ENCODE assay signal across 24 mouse cellular contexts in genomic region chr12:71969439-71969838, GRCm38 (mm10).
DNase-seq lines count a peak whose midpoint lies in the region; ATAC-seq and TF ChIP-seq lines count a peak whose summit lies in the region.
"Had no signal": no experiment of that assay in that cellular context is flagged by ENCODE, and none has a peak within 500 bp of the region (broad histone marks: within the 10 kb centered on the region; RNA-seq: fewer than 3 reads in every experiment).

No protein-coding gene starts in this region.

- no peak overlapping the region for H3K9ac ChIP-seq in forebrain, postnatal 0 days
- peak overlapping the region; percentile 54 for H3K9ac ChIP-seq in heart, embryonic 13.5 days
- no peak overlapping the region for H3K9ac ChIP-seq in kidney, embryonic 14.5 days (ENCODE audit: low read depth, low read length)
- no peak overlapping the region for H3K9ac ChIP-seq in embryonic facial prominence, embryonic 15.5 days
- H3K9ac ChIP-seq: hindbrain, embryonic 12.5 days; limb, embryonic 12.5 days; liver, embryonic 13.5 days; lung, embryonic 14.5 days; midbrain, embryonic 15.5 days; neural tube, embryonic 12.5 days had no signal

- H3K4me3 ChIP-seq in forebrain, postnatal 0 days (ENCODE audit: low read depth, low read length): no peak overlapping the region
- H3K4me3 ChIP-seq in forebrain, embryonic 10.5 days: no peak overlapping the region
- H3K4me3 ChIP-seq in heart, embryonic 13.5 days: no peak overlapping the region
- H3K4me3 ChIP-seq in kidney, embryonic 14.5 days (ENCODE audit: low read length): no peak overlapping the region
- no peak overlapping the region for H3K4me3 ChIP-seq in embryonic facial prominence, embryonic 15.5 days (replicated peaks)
- H3K4me3 ChIP-seq: erythroblast, embryonic 14.5 days; hindbrain, embryonic 12.5 days; limb, embryonic 12.5 days; liver, embryonic 13.5 days; megakaryocyte, embryonic 14.5 days; midbrain, embryonic 15.5 days; neural tube, embryonic 12.5 days had no signal

- H3K36me3 ChIP-seq in forebrain, postnatal 0 days (ENCODE audit: insufficient read depth): peaks cover 32% of the 10 kb centered on the region; the same call in 1 of the 2 replicates
- H3K36me3 ChIP-seq in forebrain, embryonic 10.5 days (replicated peaks): peaks cover 34% of the 10 kb centered on the region
- H3K36me3 ChIP-seq in heart, embryonic 13.5 days: peaks cover 52% of the 10 kb centered on the region
- no peaks in the 10 kb centered on the region for H3K36me3 ChIP-seq in kidney, embryonic 14.5 days (ENCODE audit: control insufficient read depth, insufficient read depth, low read length)
- H3K36me3 ChIP-seq in embryonic facial prominence, embryonic 15.5 days: no peaks in the 10 kb centered on the region

- H3K27me3 ChIP-seq in forebrain, postnatal 0 days (ENCODE audit: insufficient read depth, low read length): no peaks in the 10 kb centered on the region
- H3K27me3 ChIP-seq in forebrain, embryonic 10.5 days (ENCODE audit: poor library complexity, severe bottlenecking): no peaks in the 10 kb centered on the region
- H3K27me3 ChIP-seq in heart, embryonic 13.5 days (replicated peaks): no peaks in the 10 kb centered on the region
- no peaks in the 10 kb centered on the region for H3K27me3 ChIP-seq in kidney, embryonic 14.5 days (ENCODE audit: control insufficient read depth, insufficient read depth, low read length)
- no peaks in the 10 kb centered on the region for H3K27me3 ChIP-seq in embryonic facial prominence, embryonic 15.5 days
- H3K27me3 ChIP-seq: hindbrain, embryonic 12.5 days; limb, embryonic 12.5 days; liver, embryonic 13.5 days; megakaryocyte, embryonic 14.5 days; midbrain, embryonic 15.5 days; neural tube, embryonic 12.5 days had no signal

- 69% methylated on average over 9 of the region's 9 CpGs for WGBS in forebrain, postnatal 0 days
- 80% methylated on average over 9 of the region's 9 CpGs for WGBS in forebrain, embryonic 10.5 days
- WGBS in heart, embryonic 13.5 days: 84% methylated on average over 9 of the region's 9 CpGs
- WGBS in kidney, embryonic 14.5 days: 31% methylated on average over 9 of the region's 9 CpGs
- 73% methylated on average over 9 of the region's 9 CpGs for WGBS in embryonic facial prominence, embryonic 15.5 days

- no peak overlapping the region for H3K4me2 ChIP-seq in forebrain, postnatal 0 days (ENCODE audit: low read depth)
- H3K4me2 ChIP-seq in heart, embryonic 13.5 days: no peak overlapping the region
- no peak overlapping the region for H3K4me2 ChIP-seq in kidney, embryonic 14.5 days (replicated peaks; ENCODE audit: low read depth, low read length)
- no peak overlapping the region for H3K4me2 ChIP-seq in embryonic facial prominence, embryonic 15.5 days (replicated peaks)
- H3K4me2 ChIP-seq: hindbrain, embryonic 12.5 days; limb, embryonic 12.5 days; liver, embryonic 13.5 days; lung, embryonic 14.5 days; midbrain, embryonic 15.5 days; neural tube, embryonic 12.5 days had no signal

- H3K27ac ChIP-seq in forebrain, postnatal 0 days (ENCODE audit: low read depth, low read length): peak overlapping the region; percentile 60
- H3K27ac ChIP-seq in forebrain, embryonic 10.5 days: no peak overlapping the region
- peak overlapping the region; percentile 66 for H3K27ac ChIP-seq in heart, embryonic 13.5 days (replicated peaks)
- H3K27ac ChIP-seq in kidney, embryonic 14.5 days (ENCODE audit: low read depth, low read length): no peak overlapping the region
- H3K27ac ChIP-seq in embryonic facial prominence, embryonic 15.5 days (replicated peaks): 0 out of 2 replicates have a peak overlapping the region, but pooled peaks have one; percentile 4
- H3K27ac ChIP-seq: hindbrain, embryonic 12.5 days; limb, embryonic 12.5 days; liver, embryonic 13.5 days; midbrain, embryonic 15.5 days; neural tube, embryonic 12.5 days had no signal

- ATAC-seq in forebrain, postnatal 0 days: peak; percentile 10
- no peak for ATAC-seq in heart, embryonic 13.5 days (ENCODE audit: extremely low read depth, insufficient number of reproducible peaks, low FRiP score, low TSS enrichment)
- 0 out of 2 replicates have a peak, but pooled peaks have one; percentile 25 for ATAC-seq in kidney, embryonic 14.5 days (ENCODE audit: low FRiP score, low TSS enrichment)
- ATAC-seq in embryonic facial prominence, embryonic 15.5 days (ENCODE audit: insufficient number of reproducible peaks, low FRiP score, low TSS enrichment, low read depth): peak; percentile 54; the same call in 1 of the 2 replicates
- ATAC-seq: midbrain, embryonic 15.5 days had no signal

- no peaks in the 10 kb centered on the region for H3K9me3 ChIP-seq in forebrain, postnatal 0 days (ENCODE audit: low read length)
- no peaks in the 10 kb centered on the region for H3K9me3 ChIP-seq in forebrain, embryonic 10.5 days
- no peaks in the 10 kb centered on the region for H3K9me3 ChIP-seq in heart, embryonic 13.5 days
- no peaks in the 10 kb centered on the region for H3K9me3 ChIP-seq in kidney, embryonic 14.5 days (ENCODE audit: control insufficient read depth, low read length)
- H3K9me3 ChIP-seq in embryonic facial prominence, embryonic 15.5 days (replicated peaks): no peaks in the 10 kb centered on the region
- H3K9me3 ChIP-seq: hindbrain, embryonic 12.5 days; limb, embryonic 12.5 days; liver, embryonic 13.5 days; megakaryocyte, embryonic 14.5 days; midbrain, embryonic 15.5 days; neural tube, embryonic 12.5 days had no signal

- no peak for TF ChIP-seq CTCF in forebrain, postnatal 0 days (IDR thresholded peaks at IDR 0.05; ENCODE audit: low read depth)

- DNase-seq in forebrain, postnatal 0 days: peak; percentile 41
- no peak for DNase-seq in forebrain, embryonic 10.5 days (ENCODE audit: extremely low spot score, low spot score)
- DNase-seq in heart, postnatal 4 days: no peak
- DNase-seq in kidney, adult 11 months: no peak
- no peak for DNase-seq in left cerebral cortex, adult 8-10 months (ENCODE audit: low spot score in 2 of 2)
- DNase-seq: adrenal gland, postnatal 36 days; cerebellum, adult 11-12 months; cerebellum, postnatal 10 days; gastrocnemius, postnatal 10 days; kidney, adult 2 months; kidney, postnatal 10 days; liver, embryonic 13.5 days; lung, embryonic 14.5 days; right cerebral cortex, postnatal 14 days; spleen, adult 18-20 months had no signal

- H3K4me1 ChIP-seq in forebrain, postnatal 0 days (ENCODE audit: insufficient read depth): no peaks in the 10 kb centered on the region
- H3K4me1 ChIP-seq in forebrain, embryonic 10.5 days: peaks cover 24% of the 10 kb centered on the region
- peaks cover 63% of the 10 kb centered on the region for H3K4me1 ChIP-seq in heart, embryonic 13.5 days
- H3K4me1 ChIP-seq in kidney, embryonic 14.5 days (ENCODE audit: control insufficient read depth, insufficient read depth, low read length): peaks cover 5% of the 10 kb centered on the region; the same call in 1 of the 2 replicates
- peaks cover 49% of the 10 kb centered on the region for H3K4me1 ChIP-seq in embryonic facial prominence, embryonic 15.5 days
- H3K4me1 ChIP-seq: midbrain, embryonic 15.5 days; neural tube, embryonic 12.5 days had no signal

Comparison
In these comparisons a context has a peak if more than half of its experiments do, and no peak if none do; other contexts are left out.
1. H3K27ac ChIP-seq: peak in forebrain, postnatal 0 days (single experiment), heart, embryonic 13.5 days (single experiment) and embryonic facial prominence, embryonic 15.5 days (single experiment); none in forebrain, embryonic 10.5 days (single experiment) and kidney, embryonic 14.5 days (single experiment).